Mouse (Mus musculus): ENCODE data around the gene Nrn1l. TPM values are rescaled to one million over a fixed set of nuclear protein-coding genes. Genes with fewer than 3 reads are reported as not detected.

Nrn1l gene
- polyA plus RNA-seq, 1 experiment from 2014 or later = not detected

- Histone ChIP-seq H3K27ac (ENCODE audit: low read depth) (no peak overlapping the region), H3K36me3 (ENCODE audit: insufficient read depth) (peaks cover 76% of the 10 kb centered on the region), H3K4me2 (no peak overlapping the region), H3K4me1 (ENCODE audit: insufficient read depth) (no peaks in the 10 kb centered on the region), H3K9me3 (ENCODE audit: low read depth, low read length) (no peaks in the 10 kb centered on the region), H3K4me3 (ENCODE audit: low read depth, low read length) (no peak overlapping the region), H3K27me3 (ENCODE audit: insufficient read depth, low read length) (no peaks in the 10 kb centered on the region), H3K9ac (no peak overlapping the region)
- no peak for TF ChIP-seq CTCF (IDR thresholded peaks at IDR 0.05; ENCODE audit: low read depth)
- ATAC-seq (ENCODE audit: insufficient read depth) = no peak
- no peak for DNase-seq
- 91% methylated on average over 6 of the region's 6 CpGs for WGBS
Observed at GRCm38 (mm10) chr8:105890870-105891269, 2.5 kb upstream of the Nrn1l start.

GRCm38 (mm10) chr8:105892432-105892831 lies 935 bp upstream of the Nrn1l start:
- Histone ChIP-seq H3K9ac (no peak overlapping the region), H3K36me3 (ENCODE audit: insufficient read depth) (peaks cover 61% of the 10 kb centered on the region), H3K27ac (ENCODE audit: low read depth) (no peak overlapping the region), H3K4me2 (no peak overlapping the region), H3K4me1 (ENCODE audit: insufficient read depth) (no peaks in the 10 kb centered on the region), H3K4me3 (ENCODE audit: low read depth, low read length) (no peak overlapping the region), H3K9me3 (ENCODE audit: low read depth, low read length) (no peaks in the 10 kb centered on the region), H3K27me3 (ENCODE audit: insufficient read depth, low read length) (no peaks in the 10 kb centered on the region)
- peak; percentile 8 for DNase-seq
- peak; percentile 54 for TF ChIP-seq CTCF (IDR thresholded peaks at IDR 0.05; ENCODE audit: low read depth)
- WGBS = 78% methylated on average over 6 of the region's 6 CpGs
- ATAC-seq (ENCODE audit: insufficient read depth) = no peak

- ATAC-seq (ENCODE audit: insufficient read depth) = no peak
- Histone ChIP-seq H3K9me3 (ENCODE audit: low read depth, low read length) (no peaks in the 10 kb centered on the region), H3K4me3 (ENCODE audit: low read depth, low read length) (no peak overlapping the region)
Observed at GRCm38 (mm10) chr8:105897801-105898480, 4.6 kb downstream of the Nrn1l start.

GRCm38 (mm10) chr8:105900180-105900940 lies 7.0 kb downstream of the Nrn1l start, which contains the start of gene Pskh1:
Gene Pskh1, plus strand, starts transcription at chr8:105900441.
- peak; percentile 96 for ATAC-seq (ENCODE audit: insufficient read depth)
- Histone ChIP-seq H3K4me1 (ENCODE audit: insufficient read depth) (no peaks in the 10 kb centered on the region), H3K9me3 (ENCODE audit: low read depth, low read length) (no peaks in the 10 kb centered on the region), H3K27me3 (ENCODE audit: insufficient read depth, low read length) (no peaks in the 10 kb centered on the region), H3K4me3 (ENCODE audit: low read depth, low read length) (peak within 1 kb of the TSS; percentile 97), H3K36me3 (ENCODE audit: insufficient read depth) (0 out of 2 replicates have a peak, but pooled peaks cover 2% of the 10 kb centered on the region), H3K9ac (peak within 1 kb of the TSS; percentile 99), H3K27ac (ENCODE audit: low read depth) (peak within 1 kb of the TSS; percentile 90), H3K4me2 (peak within 1 kb of the TSS; percentile 92)
- under 1% methylated on average over 68 of the region's 68 CpGs for WGBS
- TF ChIP-seq CTCF (IDR thresholded peaks at IDR 0.05; ENCODE audit: low read depth) = no peak
- peak; percentile 97 for DNase-seq

More at GRCm38 (mm10) chr8:105897801-105898480, 4.6 kb downstream of the Nrn1l start:
- H3K27me3 ChIP-seq (ENCODE audit: insufficient read depth, low read length) = no peaks in the 10 kb centered on the region
- DNase-seq = no peak
- WGBS = 76% methylated on average over 9 of the region's 9 CpGs
- H3K4me2 ChIP-seq = no peak overlapping the region
- no peaks in the 10 kb centered on the region for H3K4me1 ChIP-seq (ENCODE audit: insufficient read depth)
- no peak for TF ChIP-seq CTCF (IDR thresholded peaks at IDR 0.05; ENCODE audit: low read depth)
- H3K27ac ChIP-seq (ENCODE audit: low read depth) = no peak overlapping the region
- peaks cover 5% of the 10 kb centered on the region for H3K36me3 ChIP-seq (ENCODE audit: insufficient read depth)
- H3K9ac ChIP-seq = no peak overlapping the region

GRCm38 (mm10) chr8:105900941-105901616 lies 7.7 kb downstream of the Nrn1l start:
- Histone ChIP-seq H3K4me2 (peak overlapping the region; percentile 92), H3K4me3 (ENCODE audit: low read depth, low read length) (peak overlapping the region; percentile 97), H3K27me3 (ENCODE audit: insufficient read depth, low read length) (no peaks in the 10 kb centered on the region), H3K27ac (ENCODE audit: low read depth) (peak overlapping the region; percentile 90), H3K4me1 (ENCODE audit: insufficient read depth) (no peaks in the 10 kb centered on the region), H3K9ac (peak overlapping the region; percentile 99), H3K36me3 (ENCODE audit: insufficient read depth) (0 out of 2 replicates have a peak, but pooled peaks cover 4% of the 10 kb centered on the region), H3K9me3 (ENCODE audit: low read depth, low read length) (no peaks in the 10 kb centered on the region)
- WGBS = 23% methylated on average over 16 of the region's 16 CpGs
- TF ChIP-seq CTCF (IDR thresholded peaks at IDR 0.05; ENCODE audit: low read depth) = no peak
- peak; percentile 10 for DNase-seq
- no peak for ATAC-seq (ENCODE audit: insufficient read depth)

- H3K36me3 ChIP-seq (ENCODE audit: insufficient read depth) = peaks cover 30% of the 10 kb centered on the region
- H3K9me3 ChIP-seq (ENCODE audit: low read depth, low read length) = no peaks in the 10 kb centered on the region
- 82% methylated on average over 3 of the region's 3 CpGs for WGBS
- no peak overlapping the region for H3K4me2 ChIP-seq
- H3K4me1 ChIP-seq (ENCODE audit: insufficient read depth) = no peaks in the 10 kb centered on the region
- DNase-seq (no peak), ATAC-seq (ENCODE audit: insufficient read depth) (no peak)
- TF ChIP-seq CTCF (IDR thresholded peaks at IDR 0.05; ENCODE audit: low read depth) = no peak
- no peak overlapping the region for H3K9ac ChIP-seq
- H3K4me3 ChIP-seq (ENCODE audit: low read depth, low read length) = no peak overlapping the region
- no peak overlapping the region for H3K27ac ChIP-seq (ENCODE audit: low read depth)
- H3K27me3 ChIP-seq (ENCODE audit: insufficient read depth, low read length) = no peaks in the 10 kb centered on the region
Observed at GRCm38 (mm10) chr8:105919390-105919789, 26.0 kb downstream of the Nrn1l start.

GRCm38 (mm10) chr8:105925123-105925522 lies 31.8 kb downstream of the Nrn1l start:
- ATAC-seq (ENCODE audit: insufficient read depth) (no peak), DNase-seq (no peak)
- Histone ChIP-seq H3K27ac (ENCODE audit: low read depth) (no peak overlapping the region), H3K36me3 (ENCODE audit: insufficient read depth) (peaks cover 16% of the 10 kb centered on the region), H3K9ac (no peak overlapping the region), H3K4me3 (ENCODE audit: low read depth, low read length) (no peak overlapping the region), H3K4me2 (no peak overlapping the region), H3K4me1 (ENCODE audit: insufficient read depth) (no peaks in the 10 kb centered on the region), H3K27me3 (ENCODE audit: insufficient read depth, low read length) (no peaks in the 10 kb centered on the region), H3K9me3 (ENCODE audit: low read depth, low read length) (no peaks in the 10 kb centered on the region)
- WGBS = 66% methylated on average over 3 of the region's 3 CpGs
- no peak for TF ChIP-seq CTCF (IDR thresholded peaks at IDR 0.05; ENCODE audit: low read depth)
